Mouse (Mus musculus): ENCODE measurements around the gene Kcnk16. TPM values are rescaled to one million over a fixed set of nuclear protein-coding genes. Genes with fewer than 3 reads are reported as not detected.
"Not testable (repeated sequence)": the region's sequence is repeated elsewhere in the genome, so short reads cannot be mapped to it uniquely, and the experiment has no call there.

The Kcnk16 gene
- total RNA-seq (2022): not detected

DNA sequence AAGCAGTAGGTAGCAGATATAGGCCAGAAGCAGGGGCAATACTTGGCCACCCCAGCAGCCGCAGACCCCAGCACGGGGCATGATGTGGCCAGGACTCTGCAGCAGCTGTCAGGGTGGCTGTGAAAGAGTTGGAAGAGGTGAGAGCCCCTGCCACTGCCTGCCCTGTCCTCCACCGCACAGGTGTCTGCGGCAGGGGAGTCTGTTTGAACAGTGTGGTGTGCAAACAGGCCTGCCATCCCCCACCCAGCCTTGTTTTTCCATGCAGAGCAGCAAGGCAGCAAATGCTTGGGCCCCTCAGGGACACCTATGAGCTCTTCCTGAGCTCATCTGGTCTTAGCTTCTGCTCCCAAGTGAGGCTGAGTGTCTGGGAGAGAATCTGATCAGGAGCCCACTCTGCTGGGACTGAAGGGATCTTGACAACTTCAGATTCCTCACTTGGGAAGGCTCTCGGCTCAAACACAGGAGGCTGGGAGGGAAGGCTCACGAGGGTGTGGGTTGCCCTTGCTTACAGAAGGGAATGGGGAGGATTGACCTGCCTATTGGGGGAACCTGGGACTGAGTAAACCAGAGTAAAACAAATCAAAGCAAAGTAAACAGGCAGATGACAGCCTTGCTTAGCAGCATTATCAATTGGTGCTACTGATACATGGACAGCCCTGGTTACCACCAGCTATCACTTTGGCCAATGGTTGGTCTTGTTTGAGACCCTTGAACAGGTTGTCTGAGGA is at the start of gene Kcnk16:
TSS of gene Kcnk16 (minus strand) at position 118 of the 728 bp plus-strand sequence.
- DNase-seq (ENCODE audit: low spot score): no peak

DNA sequence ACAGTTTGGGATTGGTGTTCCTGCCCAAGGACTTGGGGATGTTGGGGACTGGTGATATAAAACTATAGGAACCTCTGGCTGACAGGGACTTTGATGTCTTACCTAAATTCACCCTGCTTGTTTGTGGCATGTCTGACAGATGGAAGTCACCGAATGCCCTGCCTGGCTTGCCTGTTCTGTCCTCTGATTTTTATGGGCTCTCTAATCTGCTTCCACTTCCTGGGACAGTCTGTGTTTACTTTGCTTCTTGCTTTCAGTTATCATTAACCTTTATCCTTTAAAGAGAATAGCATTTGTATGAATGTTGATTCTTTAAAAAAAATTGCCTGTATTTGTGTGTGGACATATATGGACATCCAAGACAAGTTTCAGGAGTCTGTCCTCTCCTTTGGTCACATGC is 46.1 kb upstream of the Kcnk16 start:
- DNase-seq (ENCODE audit: low spot score): no peak

DNA sequence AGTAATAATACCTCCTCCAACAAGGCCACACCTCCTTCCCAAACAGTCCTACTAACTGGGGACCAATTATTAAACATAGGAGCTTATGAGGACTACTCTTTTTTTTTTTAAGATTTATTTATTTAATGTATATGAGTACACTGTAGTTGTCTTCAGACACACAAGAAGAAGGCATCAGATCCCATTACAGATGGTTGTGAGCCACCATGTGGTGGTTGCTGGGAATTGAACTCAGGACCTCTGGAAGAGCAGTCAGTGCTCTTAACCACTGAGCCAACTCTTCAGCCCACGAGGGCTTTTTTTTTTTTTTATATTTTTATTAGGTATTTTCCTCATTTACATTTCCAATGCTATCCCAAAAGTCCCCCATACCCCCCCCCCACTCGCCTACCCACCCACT is 36.1 kb upstream of the Kcnk16 start:
- not testable (repeated sequence) for DNase-seq (ENCODE audit: low spot score)

DNA sequence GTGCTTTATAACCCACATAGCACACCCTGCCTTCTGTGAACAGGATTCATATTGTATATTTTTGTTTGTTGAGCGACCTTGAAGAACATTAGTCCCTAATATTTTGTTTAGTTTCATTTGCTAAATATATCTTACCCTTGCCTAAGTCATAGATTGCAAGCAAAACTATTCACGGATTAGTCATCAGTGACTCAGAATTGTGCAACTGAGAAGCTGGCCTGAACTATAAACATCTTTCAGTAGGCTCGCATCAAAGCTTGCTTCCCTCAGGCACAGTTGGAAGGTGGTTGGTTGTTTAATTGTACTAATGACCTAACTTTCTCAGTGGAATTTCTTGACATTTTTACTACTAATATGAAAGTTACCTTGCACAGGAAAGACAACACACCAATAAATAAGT is 29.1 kb upstream of the Kcnk16 start:
- DNase-seq (ENCODE audit: low spot score): peak; percentile 54

DNA sequence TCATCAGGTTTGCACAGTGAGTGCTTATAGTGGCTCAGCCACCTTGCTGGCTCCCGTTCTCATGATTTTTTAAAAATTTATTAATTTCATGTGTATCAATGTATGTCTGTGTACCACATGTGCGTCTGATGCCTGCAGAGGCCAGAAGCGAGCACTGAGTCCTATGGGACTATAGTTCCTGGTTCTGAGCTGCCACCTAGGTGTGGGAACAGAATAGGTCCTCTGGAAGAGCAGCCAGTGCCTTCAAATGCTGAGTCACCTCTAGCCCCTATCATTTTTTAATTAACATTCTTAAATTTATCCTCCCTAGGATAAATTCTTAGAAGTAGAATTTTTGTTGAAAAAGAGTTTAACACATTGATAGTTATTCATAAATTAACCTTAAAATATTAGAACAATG is 28.6 kb upstream of the Kcnk16 start:
- DNase-seq (ENCODE audit: low spot score): no peak

DNA sequence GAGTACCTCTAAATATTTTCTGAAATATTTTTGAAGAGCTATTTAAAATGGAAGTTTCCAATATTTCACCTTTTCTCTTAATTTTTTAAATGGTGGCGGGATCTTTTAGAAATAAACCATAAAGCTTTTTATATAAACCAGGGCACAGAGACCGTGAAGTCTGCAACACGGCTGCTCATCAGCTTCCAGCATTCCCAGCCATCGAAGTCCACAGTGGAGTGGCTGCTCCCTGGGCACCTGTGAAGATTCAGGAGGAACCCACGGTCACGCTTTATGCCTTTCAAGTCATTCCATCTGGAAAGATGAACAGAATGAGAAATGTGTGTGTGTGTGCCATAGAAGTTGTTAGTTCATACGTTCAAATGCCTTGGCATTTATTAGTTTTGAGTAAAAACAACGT is 25.9 kb upstream of the Kcnk16 start:
- DNase-seq (ENCODE audit: low spot score): no peak

DNA sequence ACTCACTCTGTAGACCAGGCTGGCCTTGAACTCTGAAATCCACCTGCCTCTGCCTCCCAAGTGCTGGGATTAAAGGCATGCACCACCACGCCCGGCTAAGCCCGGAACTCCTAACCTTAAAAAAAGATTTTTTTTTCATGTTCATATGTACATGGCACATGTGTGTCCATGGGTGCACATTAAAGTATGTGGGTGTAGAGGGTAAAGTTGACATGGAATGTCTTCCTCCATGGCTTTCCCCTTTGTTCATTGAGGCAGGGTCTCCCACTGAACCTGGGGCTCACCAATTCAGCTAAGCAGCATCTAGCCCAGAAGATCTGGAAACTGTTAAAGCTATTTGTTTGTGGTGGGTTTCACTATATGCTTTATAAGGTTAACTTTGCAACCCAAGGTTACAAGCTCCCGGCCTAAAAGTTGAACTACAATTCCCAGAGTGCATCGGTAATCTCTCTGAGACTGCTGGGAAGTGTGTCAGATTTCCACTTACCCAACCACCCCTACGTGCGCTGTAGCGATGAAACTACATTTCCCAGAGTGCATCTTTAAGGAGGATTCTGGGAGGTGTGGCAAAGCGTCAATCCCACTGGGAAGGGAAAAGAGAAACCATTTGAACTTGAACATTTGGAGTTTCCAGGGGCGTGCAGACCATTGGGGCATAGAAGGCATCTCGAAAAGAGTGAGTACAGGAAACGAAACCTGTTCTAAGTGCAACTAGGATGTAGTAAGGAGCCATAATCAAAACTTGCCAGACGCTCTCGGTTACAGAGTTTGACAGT is 25.3 kb upstream of the Kcnk16 start, which contains the start of gene Nudt13:
TSS of gene Nudt13 (plus strand) at position 581 of the 776 bp plus-strand sequence.
- peak; percentile 95 for DNase-seq (ENCODE audit: low spot score)

DNA sequence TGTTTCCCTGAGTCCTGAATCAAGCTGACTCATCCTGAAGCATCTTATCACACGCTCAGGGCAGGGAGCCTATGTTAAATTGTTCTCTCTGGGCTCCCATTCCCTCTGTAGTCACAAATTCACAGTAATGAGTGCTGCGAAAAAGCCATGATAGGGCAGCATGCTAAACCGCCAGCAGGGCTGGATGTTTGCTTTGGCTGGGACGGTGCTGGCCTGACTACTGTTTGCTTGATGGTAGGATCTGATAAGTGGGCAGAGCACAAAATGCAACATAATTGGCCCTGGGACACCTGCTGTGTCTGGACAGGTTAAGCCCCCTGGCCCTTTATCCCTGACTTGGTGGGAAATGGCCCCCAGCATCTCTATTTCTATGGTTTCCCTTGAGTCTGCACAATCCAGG is 22.4 kb upstream of the Kcnk16 start:
- DNase-seq (ENCODE audit: low spot score): no peak

DNA sequence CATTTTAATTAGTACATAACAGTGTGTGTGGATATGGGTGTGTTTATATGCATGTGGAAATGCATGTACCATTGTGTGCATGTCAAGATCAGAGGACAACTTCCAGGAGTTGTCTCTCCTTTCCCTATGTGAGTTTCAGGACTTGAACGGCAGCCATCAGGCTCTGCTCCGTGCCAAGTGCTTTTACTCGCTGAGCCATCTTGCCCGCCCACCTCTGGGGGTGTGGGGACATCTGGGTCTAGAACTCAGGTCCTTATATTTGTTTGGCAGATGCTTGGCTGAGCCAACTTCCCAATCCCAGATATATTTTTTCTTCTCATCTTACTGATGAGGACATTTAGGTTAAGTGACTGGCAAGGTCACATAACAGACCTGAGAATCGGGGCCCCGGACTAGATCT is 578 bp downstream of the Kcnk16 start:
- no peak for DNase-seq (ENCODE audit: low spot score)

DNA sequence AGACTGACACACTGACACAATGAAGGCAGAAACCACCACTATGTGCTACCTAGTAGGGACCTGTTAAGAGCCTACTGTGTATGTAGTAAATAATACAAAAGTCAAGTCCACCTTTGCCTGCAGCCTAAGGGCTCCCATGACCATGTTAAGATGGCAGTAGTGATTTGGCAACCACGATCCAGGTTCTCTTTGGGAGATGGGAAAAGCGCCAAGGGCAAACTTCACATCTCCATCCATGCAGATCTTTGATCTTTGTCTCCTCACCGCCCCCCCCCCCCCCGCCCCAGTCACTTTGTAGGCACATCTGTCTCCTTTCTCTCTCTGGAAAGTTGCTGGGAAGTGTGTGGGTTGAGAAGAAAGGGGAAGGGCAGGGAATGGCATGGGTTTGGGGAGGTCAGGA is 6.7 kb downstream of the Kcnk16 start:
- DNase-seq (ENCODE audit: low spot score): no peak

DNA sequence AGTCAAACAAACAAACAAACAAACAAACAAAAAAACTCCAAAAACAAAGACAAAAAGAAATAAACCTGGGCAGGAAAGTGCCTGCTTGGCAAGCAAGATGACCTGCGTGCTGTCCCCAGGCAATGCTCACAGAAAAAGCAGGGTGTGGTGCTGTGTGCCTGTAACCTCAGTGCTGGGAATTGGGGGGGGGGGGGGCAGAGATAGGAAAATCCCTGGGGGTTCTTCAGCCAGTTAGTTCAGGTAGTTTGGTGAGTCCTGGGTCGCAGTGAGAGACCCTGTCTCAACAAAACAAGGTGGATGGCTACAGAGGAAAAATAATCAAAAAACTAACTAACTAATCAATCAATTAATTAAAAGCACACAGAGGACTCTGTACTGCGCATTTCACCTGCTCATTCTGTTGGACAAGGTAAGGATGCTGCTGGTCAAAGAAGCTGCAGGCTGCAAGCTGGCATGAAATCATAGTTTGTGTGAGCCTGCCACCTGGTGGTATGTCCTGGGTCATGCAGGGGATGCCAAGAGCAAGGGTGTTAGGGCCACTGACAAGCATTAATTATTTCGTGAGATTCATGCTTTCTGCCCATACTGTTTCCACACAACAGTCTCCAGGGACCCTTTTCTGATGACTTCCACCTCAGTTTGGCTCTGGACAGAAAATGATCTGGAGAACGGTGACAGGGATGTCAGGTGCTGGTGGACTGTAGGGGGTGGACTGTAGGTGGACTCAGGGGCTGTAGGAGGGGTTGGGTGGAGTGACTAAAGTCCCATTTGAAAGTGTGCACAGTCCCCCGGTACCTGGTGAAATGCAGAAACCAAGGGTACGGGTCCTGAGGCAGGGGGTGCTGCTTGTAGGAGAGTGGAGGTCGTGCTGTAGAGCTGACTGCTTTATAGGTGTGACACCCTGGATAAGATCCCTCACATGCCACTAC is 10.6 kb downstream of the Kcnk16 start:
- peak; percentile 76 for DNase-seq (ENCODE audit: low spot score)

DNA sequence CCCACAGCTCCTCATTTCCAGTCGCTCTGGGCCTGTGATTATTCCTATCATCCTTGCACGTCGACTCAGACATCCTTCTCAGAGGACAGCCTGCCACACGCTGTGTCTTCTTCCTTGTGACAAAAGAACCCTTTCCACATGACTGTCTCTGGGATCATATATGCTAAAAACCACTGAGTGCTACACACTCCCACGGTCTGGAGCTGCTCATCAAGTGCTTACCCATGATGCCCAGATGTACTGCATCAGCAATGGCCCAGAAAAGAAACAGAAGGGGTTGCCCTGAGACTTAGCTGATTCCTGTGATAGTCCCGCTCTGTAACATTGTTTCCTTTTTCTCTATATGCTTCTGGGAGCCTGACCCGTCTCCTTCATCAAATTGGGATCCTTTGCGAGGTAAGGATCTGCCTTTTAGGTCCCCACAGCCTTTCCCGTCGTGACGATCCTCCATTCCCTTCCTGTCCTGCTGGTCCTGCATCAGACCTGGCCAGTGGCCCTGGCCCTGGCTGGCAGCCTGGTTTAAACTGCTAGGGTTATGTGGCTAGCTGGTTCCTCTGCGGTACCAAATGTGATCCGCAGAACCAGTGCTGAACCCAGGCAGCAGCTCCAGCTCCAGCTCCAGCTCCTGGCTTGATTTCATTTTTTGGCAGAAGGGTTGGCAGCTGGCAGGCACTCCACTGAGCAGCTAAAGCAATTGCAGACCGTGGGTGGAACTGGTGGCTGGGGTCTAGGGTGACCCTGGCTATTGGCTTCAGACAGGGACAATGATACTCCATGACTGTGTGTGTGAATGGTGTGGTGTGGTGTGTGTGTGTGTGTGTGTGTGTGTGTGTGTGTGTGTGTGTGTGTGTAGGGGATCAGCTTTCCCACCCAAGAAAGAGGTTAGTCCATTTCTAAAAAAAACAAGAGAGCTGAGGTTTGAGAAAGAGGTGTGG is 18.5 kb downstream of the Kcnk16 start:
- DNase-seq (ENCODE audit: low spot score): no peak

DNA sequence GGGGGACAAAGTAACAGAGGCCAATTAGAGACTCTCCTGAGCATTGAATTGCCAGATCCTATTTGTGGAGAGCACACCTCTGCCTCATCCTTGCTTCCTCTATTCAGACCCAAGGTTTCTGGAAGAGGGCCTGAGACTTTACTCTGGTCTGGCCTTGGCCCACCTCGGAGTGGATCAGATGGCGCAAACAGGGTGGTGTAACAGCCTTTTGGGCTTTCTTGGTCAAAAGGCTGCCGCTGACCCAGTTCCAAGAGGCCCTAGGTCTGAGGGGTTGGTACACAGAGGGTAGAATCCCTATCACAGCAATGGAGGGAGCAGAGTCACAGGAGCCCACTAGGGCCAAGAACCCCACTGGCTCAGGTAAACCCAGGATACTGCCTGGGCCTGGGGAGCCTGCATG is 21.0 kb downstream of the Kcnk16 start:
- DNase-seq (ENCODE audit: low spot score): no peak

DNA sequence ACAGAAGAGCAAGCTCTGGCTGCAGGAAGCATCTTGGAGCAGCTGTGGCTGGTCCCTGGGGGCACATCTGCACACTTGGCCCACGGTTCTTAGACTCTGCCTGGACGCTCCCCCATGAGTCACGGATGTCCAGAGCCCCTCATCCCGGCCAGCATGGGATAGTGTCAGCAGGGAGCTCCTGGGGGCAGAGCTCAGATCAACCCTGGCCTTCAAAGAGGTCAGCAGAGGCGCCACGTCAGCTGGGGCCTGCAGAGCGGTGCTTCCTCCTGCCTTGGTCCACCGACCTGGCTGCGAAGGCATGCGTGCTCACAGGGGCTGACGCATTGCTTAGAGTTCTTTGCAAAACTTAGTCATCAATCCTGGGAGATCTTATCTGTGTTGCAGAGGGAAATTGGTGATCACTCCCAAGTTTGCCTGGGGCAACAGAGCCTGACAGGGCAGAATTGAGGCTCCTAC is 22.2 kb downstream of the Kcnk16 start:
- peak; percentile 27 for DNase-seq (ENCODE audit: low spot score)

DNA sequence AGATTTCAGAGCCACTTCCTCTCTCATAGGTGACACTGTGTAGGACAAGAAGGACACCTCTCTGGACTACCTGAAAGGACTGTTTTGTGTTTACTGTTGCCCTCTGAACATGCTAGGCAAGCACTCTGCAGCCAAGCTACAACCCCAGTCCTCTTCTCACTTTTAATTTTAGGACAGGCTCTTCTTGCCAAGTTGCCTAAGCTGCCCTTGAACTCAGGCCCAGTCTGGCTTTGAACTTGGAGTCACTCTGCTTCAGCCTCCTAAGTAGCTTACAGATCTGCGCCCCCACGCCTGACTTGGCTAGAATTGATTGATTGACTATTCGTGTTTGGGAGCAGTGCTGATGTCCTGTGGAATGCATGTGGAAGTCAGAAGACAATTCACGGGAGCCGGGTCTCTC is 23.1 kb downstream of the Kcnk16 start:
- no peak for DNase-seq (ENCODE audit: low spot score)

DNA sequence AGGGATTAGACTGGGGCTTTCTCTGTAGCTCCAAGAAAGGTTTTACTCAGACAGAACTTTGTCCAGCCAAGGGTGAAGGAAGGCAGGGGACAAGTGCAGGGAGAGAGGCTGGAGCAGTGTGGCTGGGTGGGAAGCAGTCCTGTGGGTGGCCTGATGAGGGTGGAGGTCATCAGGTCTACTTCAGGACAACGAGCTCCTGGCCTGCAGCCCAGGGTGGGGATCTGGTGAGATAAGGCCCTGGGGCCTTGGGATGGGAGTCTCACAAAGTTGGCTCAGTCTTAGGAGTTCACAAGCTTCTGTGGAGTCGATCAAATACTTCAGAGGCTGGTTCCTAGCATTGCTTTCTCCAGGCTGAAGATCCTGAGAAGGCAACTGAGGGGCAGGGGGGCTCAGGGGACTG is 23.7 kb downstream of the Kcnk16 start:
- no peak for DNase-seq (ENCODE audit: low spot score)

DNA sequence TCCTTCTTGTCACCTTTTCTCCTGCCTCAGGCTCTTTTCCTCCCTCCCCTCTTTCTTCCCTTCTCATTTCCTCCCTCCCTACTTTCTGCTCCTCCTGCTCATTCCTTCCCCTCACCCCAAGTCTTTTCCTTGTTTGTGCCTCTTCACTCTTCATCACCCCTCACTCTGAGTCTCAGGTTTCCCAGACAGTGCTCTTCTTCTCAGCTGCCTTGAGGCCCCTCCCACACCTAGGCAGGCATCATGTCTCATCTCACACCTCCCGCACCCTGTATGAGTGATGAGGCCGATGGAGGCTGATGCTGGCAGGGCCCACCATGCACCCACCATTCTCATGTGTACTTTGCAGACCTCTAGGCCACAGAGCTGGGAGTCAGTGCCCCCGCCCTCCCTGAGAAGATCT is 25.8 kb downstream of the Kcnk16 start:
- no peak for DNase-seq (ENCODE audit: low spot score)

DNA sequence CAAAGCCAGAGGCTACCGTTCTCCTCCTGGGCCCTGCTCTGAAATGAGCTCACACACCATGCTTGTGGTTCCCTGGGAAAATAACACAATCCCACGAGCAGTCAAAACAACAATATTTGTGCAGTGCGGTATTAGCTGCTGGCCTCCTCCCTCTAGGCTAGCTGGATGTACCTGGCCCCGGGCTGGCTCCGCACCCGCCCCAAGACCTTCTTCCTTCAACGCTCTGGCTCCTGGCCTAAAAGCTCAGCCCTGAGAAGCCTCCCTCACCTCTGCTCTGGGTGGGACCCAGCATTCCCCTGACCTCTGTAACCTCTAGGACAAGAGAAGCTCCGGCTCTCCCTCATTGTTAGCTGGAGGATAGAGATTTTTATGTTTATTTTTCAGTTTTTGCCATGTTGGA is 26.5 kb downstream of the Kcnk16 start:
- DNase-seq (ENCODE audit: low spot score): no peak

DNA sequence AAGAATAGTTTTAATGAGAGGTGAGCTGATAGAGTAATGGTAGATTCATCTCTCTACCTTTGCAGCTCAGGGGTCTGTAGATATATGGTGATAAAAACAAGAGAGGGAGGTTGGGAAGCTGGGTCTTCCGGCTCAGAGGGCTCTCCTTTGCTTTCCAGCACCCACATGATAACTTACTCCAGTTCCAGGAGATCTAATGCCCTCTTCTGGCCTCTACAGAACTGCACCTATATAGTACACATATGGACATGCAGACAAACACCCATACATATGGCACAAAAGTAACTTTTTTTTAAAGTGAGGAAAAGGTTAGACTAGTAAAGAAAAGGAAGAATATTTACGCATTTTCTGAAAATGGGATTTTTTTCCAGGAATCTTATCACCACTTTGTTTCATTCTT is 34.6 kb downstream of the Kcnk16 start:
- DNase-seq (ENCODE audit: low spot score): no peak

DNA sequence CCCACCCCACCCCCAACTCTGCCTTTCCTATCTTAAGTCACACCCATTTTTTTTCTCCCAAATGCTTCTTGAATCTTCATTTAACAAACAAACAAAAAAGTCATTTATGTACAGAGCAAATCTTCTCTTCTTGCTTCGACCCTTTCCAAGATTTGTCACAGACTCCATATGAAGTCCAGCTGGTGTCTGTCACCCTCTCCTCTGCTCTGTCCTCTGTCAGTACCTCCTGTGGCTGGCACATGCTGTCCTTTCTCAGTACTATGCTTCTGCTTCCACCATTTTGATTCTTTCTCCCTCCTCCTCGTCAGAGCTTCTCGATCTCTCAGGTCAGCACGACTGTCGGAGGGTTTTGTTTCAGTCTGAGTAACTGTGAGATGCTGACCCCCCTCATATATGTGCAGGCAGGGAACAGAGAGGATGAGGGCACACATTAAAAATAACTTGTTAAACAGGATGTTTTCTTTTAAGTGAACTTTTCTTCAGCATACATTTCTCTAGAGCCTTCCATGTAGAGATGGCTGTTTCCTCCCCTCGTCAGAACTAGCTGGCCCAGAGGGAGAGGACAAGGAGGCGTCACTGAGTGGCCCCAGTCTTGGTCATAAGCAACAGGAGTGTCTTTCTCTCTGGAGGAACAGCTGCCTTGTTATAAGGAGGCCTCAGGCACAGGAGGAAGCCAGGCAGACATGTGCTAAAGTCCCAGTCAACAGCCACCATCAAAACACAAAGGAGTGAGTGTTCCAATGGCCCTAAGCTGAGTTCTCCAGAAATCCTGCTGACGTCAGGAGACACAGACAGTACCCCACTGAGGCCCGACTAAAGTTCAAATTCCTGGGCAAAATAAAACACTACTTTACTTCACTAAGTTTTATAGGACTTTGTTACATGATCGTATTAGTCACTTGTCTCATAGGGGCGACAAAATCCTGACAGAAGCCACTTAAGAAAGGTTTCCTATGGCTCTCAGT is 35.7 kb downstream of the Kcnk16 start:
- DNase-seq (ENCODE audit: low spot score): no peak
